Mouse (Mus musculus) thymus, postnatal 25 days (tissue): ENCODE data around the gene Catsperz.
A peak's percentile ranks its signal among the peaks of the same experiment; 100 is the strongest.

Source experiments
- DNase-seq: peaks from one replicate; pipeline ENCODE4 v3.0.0; 2022

Gene Catsperz

GRCm38 (mm10) chr19:6943709-6944108, 18.5 kb upstream of the Catsperz start:
- no peak for DNase-seq

DNA sequence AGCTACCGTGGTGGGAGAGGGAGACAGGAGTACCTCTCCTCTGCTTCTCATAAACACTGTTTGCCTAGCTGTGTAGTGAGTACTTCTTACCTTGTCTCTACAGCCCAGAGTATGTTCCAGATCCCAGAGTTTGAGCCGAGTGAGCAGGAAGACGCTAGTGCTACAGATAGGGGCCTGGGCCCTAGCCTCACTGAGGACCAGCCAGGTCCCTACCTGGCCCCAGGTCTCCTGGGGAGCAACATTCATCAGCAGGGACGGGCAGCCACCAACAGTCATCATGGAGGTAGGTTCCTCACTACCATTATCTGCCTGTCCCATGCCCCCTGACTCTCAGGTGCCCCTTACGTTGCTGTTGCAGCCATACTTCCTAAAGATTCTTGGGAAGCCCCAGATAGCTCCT, 17.6 kb upstream of the Catsperz start:
- DNase-seq, result no peak

- peak; percentile 96 for DNase-seq
These were observed 17.1 kb upstream of the Catsperz start, which contains the start of gene Gpr137 for GRCm38 (mm10) chr19:6942249-6942691. TSS of gene Gpr137 (minus strand) at chr19:6942480.

DNA sequence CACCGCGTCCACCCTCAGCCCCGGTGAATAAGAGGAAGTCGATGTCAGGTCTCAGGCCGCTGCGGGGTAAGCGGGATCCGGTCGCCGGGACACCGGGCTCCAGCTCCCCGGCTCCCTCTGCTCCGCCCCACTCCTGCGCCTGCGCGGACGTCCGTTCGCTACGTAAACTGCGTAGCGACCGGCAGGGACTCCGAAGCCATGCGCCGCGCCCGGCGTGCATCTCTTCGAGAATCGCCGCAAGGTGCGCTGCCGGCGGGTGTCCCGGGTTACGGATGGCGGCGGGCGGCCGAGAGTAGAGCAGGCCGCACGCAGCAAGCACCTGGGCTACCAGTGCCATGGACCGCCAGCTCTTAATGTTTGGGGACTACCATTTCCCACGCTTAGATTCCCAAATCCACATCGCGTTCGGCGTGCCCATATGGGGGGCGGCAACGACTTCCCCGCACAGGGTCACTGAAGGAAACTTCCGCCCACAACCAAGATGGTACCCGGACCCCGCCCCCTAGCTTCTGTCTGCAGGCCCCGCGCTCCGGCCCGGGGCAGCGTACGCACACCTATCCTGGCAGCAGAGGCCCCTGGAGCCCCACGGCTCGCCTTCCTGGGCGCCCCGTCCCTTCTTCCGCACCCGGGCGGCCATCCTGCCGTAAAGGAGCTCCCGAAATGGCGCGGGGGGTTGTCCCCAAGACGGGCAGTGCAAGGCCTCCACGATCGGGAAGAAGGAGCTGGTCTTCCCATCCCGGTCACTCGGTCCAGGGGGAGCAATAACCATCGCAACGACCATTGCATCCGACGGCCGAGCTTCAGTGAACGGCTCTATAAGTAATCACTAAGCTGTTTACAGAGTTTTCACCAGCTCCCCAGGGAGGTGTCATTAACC, 16.4 kb upstream of the Catsperz start, which contains the start of gene Bad:
Gene Bad, plus strand, starts transcription at position 490 of the 877 bp plus-strand sequence.
- DNase-seq, result peak; percentile 95

DNA sequence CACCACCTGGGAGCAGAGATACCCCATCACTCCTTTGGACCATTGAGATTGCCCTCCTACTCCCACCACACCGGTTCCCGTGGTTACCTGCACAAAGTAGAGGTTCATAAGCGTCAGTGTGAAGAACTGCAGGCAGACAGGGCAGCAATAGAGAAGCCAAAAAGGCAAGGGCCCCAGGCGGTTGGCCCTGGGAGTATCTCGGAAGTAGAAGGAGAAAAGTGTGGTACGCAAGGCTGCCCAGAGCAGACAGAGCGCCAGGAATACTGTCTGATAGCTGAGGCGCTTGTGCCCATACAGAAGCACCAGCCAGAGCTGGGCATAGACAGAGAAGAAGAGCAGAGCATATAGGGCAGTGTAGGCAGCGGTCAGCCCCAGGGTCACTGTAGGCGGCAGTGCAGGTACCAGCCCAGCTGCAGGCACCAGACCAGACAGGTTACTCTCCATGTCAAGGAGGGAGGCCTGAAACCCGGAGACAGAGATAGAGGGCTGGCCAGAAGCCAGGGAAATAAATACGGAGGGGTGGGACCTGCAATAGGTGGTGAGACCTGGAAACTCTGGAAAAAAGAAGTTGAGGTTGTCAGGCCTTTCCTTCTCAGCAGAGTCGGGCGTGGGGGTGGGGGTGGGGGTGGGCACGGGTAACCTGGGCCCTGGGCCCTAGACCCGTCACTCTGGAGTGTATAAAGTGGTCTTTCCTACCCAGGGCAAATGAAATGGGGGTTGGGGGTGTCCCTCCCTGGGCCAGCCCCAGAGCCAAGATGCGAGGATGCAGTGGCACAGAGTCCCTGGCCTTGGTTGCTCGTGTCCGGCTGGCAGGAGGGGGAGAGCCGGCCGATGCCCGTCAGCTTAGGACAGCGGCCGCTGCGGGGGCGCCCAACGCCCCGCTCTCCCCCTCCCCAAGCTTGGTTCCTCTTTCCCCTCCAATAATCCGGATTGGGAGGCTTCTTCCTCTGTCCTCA, 15.5 kb upstream of the Catsperz start:
- no peak for DNase-seq

GRCm38 (mm10) chr19:6939106-6940002, 14.2 kb upstream of the Catsperz start:
- no peak for DNase-seq

- DNase-seq, result no peak
These were observed 12.6 kb upstream of the Catsperz start for GRCm38 (mm10) chr19:6937541-6938465.

DNA sequence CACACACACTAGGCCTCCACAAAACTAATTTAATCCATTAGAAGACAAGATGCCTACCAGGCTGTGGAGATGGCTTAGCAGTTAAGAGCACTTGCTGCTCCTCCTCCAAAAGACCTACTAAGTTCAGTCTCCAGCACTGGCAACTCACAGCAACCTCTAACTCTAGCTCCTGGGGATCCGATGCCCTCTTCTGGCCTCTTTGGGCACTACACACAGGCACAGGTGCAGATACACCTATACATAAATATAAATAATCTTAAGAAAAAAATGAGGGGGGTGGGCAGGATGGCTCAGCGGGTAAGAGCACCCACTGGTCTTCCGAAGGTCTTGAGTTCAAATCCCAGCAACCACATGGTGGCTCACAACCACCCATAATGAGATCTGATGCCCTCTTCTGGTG, 11.1 kb upstream of the Catsperz start:
- peak; percentile 61 for DNase-seq

DNA sequence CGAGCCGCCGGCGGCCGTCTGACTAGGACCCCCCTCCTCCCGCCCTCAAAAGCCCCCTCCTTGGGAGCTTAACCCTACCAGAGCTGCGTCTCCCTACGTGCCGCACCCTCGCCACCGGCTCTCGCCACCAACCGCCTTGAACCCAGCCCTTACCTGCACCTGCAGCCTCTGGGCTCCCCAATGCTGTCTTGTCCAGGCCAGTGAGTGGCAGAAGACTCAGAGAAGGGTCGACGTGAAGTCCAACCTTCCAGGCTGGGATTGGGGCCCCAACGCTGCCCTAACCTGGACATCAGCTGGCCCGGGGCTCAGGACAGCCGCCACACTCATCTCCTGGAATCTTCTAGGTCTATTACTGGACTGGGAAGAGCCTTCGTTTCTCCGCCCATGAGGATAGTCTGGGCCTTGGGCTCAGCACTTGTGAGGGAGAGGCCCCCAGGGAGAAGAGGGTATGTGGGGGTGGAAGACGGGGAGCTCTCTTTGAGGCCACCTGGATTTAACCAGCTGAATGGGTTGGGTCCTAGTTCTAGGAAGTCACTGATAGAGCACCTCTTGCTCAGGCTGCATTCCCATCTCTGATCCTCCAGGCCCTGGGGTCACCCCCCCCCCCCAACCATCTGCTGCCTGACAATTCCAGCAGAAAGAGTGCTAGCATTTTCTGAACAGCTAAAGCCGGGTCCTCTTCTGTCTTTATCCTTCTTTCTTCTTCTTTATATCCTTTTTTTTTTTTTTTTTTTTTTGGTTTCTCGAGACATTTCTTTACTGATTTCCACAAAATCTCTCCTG, 9.2 kb upstream of the Catsperz start, which contains the start of gene Kcnk4:
Gene Kcnk4, minus strand, starts transcription at position 321 of the 783 bp plus-strand sequence.
- no peak for DNase-seq

- no peak for DNase-seq
These were observed 8.4 kb upstream of the Catsperz start for GRCm38 (mm10) chr19:6933436-6934194.

- no peak for DNase-seq
These were observed 7.9 kb upstream of the Catsperz start for GRCm38 (mm10) chr19:6933102-6933435.

DNA sequence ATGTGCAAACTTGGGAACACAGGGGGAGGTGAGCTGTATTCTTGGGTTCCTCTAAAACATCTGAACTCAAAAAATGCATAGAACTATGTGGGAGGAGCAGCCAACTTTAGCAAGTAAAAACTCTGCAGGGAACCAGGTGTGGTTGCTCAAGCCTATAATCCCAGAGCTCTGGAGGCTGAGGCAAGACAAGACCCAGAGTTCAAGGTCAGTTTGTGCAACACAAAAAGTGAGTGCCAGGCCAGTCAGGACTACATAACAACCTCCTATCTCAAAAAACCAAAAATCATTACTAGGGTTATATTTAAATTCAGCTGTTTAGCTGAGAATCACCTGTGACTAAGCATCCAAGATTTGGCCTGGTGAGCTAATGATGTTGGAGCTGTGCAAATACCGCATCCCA, 6.8 kb upstream of the Catsperz start:
- DNase-seq, result no peak

- no peak for DNase-seq
These were observed 5.8 kb upstream of the Catsperz start for GRCm38 (mm10) chr19:6931002-6931401.

GRCm38 (mm10) chr19:6928080-6928479, 2.9 kb upstream of the Catsperz start:
- no peak for DNase-seq

GRCm38 (mm10) chr19:6926559-6927255, 1.5 kb upstream of the Catsperz start:
- DNase-seq, result no peak

- no peak for DNase-seq
These were observed 590 bp upstream of the Catsperz start for GRCm38 (mm10) chr19:6925611-6926329.

- peak; percentile 89 for DNase-seq
These were observed 496 bp downstream of the Catsperz start for GRCm38 (mm10) chr19:6924461-6925306.
